Mouse (Mus musculus) lung, adult 18-20 months (tissue): ENCODE data around the gene Lnpk.

ENCODE experiments used
- DNase-seq, 2 experiments: peaks; one replicate each; pipeline ENCODE4 v3.0.0; 2022; ENCODE audit warnings: mixed read lengths in 2 of 2

Gene Lnpk

GRCm38 (mm10) chr2:74488443-74488842 is 90.8 kb downstream of the Lnpk start:
- no peak for DNase-seq

GRCm38 (mm10) chr2:74482651-74483050 is 96.6 kb downstream of the Lnpk start:
- no peak for DNase-seq

GRCm38 (mm10) chr2:74482086-74482485 is 97.1 kb downstream of the Lnpk start:
- no peak for DNase-seq
